Mouse (Mus musculus) myocyte (in vitro differentiated cells): ENCODE results near the gene Plcd4.

Source experiments
- MAX ChIP-seq: IDR thresholded peaks from one replicate; pipeline ENCODE4 v1.6.1; 2011; ENCODE audit warnings: low read depth, mild to moderate bottlenecking, control low read depth
- MYOG ChIP-seq, 3 experiments: IDR thresholded peaks; one replicate each; pipeline ENCODE4 v1.6.1; 2011; ENCODE audit warnings: control low read depth in 2 of 3, low read depth in 2 of 3, mild to moderate bottlenecking in 2 of 3; ENCODE audit not compliant: insufficient read length in 2 of 3, control insufficient read depth in 1 of 3, insufficient read depth in 1 of 3
- POLR2A ChIP-seq: IDR thresholded peaks from one replicate; pipeline ENCODE4 v1.6.1; 2011; ENCODE audit warnings: low read depth, mild to moderate bottlenecking, control low read depth, moderate library complexity; ENCODE audit not compliant: insufficient read length

- TF ChIP-seq POLR2A (no peak), MAX (no peak), MYOG (IDR thresholded peaks at IDR 0.05; ENCODE audit: control insufficient read depth in 1 of 3, insufficient read depth in 1 of 3, insufficient read length in 2 of 3, low read depth in 2 of 3) (no peak)
Observed at GRCm38 (mm10) chr1:74544184-74544583, 1.5 kb downstream of the Plcd4 start, which contains the start of gene Usp37.
